Mouse (Mus musculus) myocyte (in vitro differentiated cells): ENCODE measurements at regions not wholly inside any gene's neighbourhood (a gene's known extent, or its start where the extent isn't known, plus 50 kb on each side); places are given as distances from the start of the nearest gene placed in this dataset.

ENCODE experiments used
- E2F4 ChIP-seq: IDR thresholded peaks from one replicate; pipeline ENCODE4 v1.6.1; 2011; ENCODE audit warnings: mild to moderate bottlenecking, control low read depth, moderate library complexity; ENCODE audit not compliant: insufficient read depth
- MAX ChIP-seq: IDR thresholded peaks from one replicate; pipeline ENCODE4 v1.6.1; 2011; ENCODE audit warnings: low read depth, mild to moderate bottlenecking, control low read depth
- MYOD1 ChIP-seq, 3 experiments: IDR thresholded peaks; one replicate each; pipeline ENCODE4 v1.6.1; 2011; ENCODE audit warnings: control low read depth in 2 of 3, low read depth in 2 of 3, mild to moderate bottlenecking in 2 of 3, moderate library complexity in 1 of 3; ENCODE audit not compliant: insufficient read length in 2 of 3, control insufficient read depth in 1 of 3
- POLR2A ChIP-seq: IDR thresholded peaks from one replicate; pipeline ENCODE4 v1.6.1; 2011; ENCODE audit warnings: low read depth, mild to moderate bottlenecking, control low read depth, moderate library complexity; ENCODE audit not compliant: insufficient read length
- POLR2AphosphoS2 ChIP-seq: IDR thresholded peaks from one replicate; pipeline ENCODE4 v1.6.1; 2011; ENCODE audit warnings: low read depth, control low read depth; ENCODE audit not compliant: insufficient read length
- REST ChIP-seq: IDR thresholded peaks from one replicate; pipeline ENCODE4 v1.6.1; 2011; ENCODE audit warnings: mild to moderate bottlenecking, control low read depth, moderate library complexity; ENCODE audit not compliant: insufficient read depth, insufficient read length
- TCF12 ChIP-seq: IDR thresholded peaks from one replicate; pipeline ENCODE4 v1.6.1; 2011; ENCODE audit warnings: mild to moderate bottlenecking, control low read depth; ENCODE audit not compliant: poor library complexity, insufficient read depth, severe bottlenecking
- TCF3 ChIP-seq: IDR thresholded peaks from one replicate; pipeline ENCODE4 v1.6.1; 2011; ENCODE audit warnings: low read depth, control low read depth; ENCODE audit not compliant: insufficient read length
- USF1 ChIP-seq: IDR thresholded peaks from one replicate; pipeline ENCODE4 v1.6.1; 2011; ENCODE audit warnings: low read depth, mild to moderate bottlenecking, control low read depth, moderate library complexity

- TF ChIP-seq TCF12 = no peak
- TF ChIP-seq POLR2A = no peak
- TF ChIP-seq MYOD1 (IDR thresholded peaks at IDR 0.05; ENCODE audit: control insufficient read depth in 1 of 3, insufficient read length in 2 of 3, low read depth in 2 of 3) = no peak
- no peak for TF ChIP-seq USF1
- no peak for TF ChIP-seq E2F4
- TF ChIP-seq POLR2AphosphoS2 = no peak
- TF ChIP-seq MAX = no peak
- no peak for TF ChIP-seq TCF3
- no peak for TF ChIP-seq REST
These were observed 186.4 kb upstream of the Rarb start for GRCm38 (mm10) chr14:17005194-17006018.
